Mouse (Mus musculus): ENCODE measurements around the gene Gm6169. TPM values are rescaled to one million over a fixed set of nuclear protein-coding genes. Genes with fewer than 3 reads are reported as not detected.

The Gm6169 gene
- polyA plus RNA-seq, 1 experiment: not detected

DNA sequence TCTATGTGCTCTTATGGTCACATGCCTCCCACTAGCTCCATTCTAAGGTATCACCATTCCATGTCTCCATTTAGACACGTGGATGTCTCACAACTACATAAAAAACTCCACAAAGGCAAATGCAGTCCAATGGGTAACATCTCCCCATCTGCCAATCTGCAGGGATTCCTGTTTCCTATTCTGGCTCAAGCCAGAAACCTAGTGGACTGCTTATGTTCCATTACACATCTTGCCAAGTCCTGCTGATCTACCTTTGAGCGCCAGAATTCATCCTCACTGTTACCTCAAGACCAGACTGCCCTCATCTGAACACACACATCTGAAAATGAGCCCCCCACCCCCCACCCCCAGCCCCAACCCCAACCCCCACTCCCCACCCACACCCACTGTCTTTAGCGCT lies 36.9 kb downstream of the Gm6169 start:
- Histone ChIP-seq H3K27me3 (ENCODE audit: control insufficient read depth) (no peaks in the 10 kb centered on the region), H3K9me3 (ENCODE audit: control insufficient read depth, low read length) (no peaks in the 10 kb centered on the region), H3K36me3 (ENCODE audit: control insufficient read depth) (no peaks in the 10 kb centered on the region; the same call in 1 of the 2 replicates), H3K4me1 (ENCODE audit: control insufficient read depth) (peaks cover 67% of the 10 kb centered on the region), H3K4me3 (replicated peaks) (no peak overlapping the region)
- TF ChIP-seq TAL1 (IDR thresholded peaks at IDR 0.05; ENCODE audit: low read length) (no peak), GATA1 (IDR thresholded peaks at IDR 0.05; ENCODE audit: low read length) (no peak)

- Histone ChIP-seq H3K4me3 (replicated peaks) (no peak overlapping the region), H3K36me3 (ENCODE audit: control insufficient read depth) (no peaks in the 10 kb centered on the region; the same call in 1 of the 2 replicates), H3K27me3 (ENCODE audit: control insufficient read depth) (no peaks in the 10 kb centered on the region), H3K9me3 (ENCODE audit: control insufficient read depth, low read length) (no peaks in the 10 kb centered on the region), H3K4me1 (ENCODE audit: control insufficient read depth) (peaks cover 51% of the 10 kb centered on the region)
- TF ChIP-seq TAL1 (IDR thresholded peaks at IDR 0.05; ENCODE audit: low read length) (no peak), GATA1 (IDR thresholded peaks at IDR 0.05; ENCODE audit: low read length) (no peak)
Measured at GRCm38 (mm10) chr13:97060331-97060730, 38.7 kb downstream of the Gm6169 start.

- Histone ChIP-seq H3K36me3 (ENCODE audit: control insufficient read depth) (no peaks in the 10 kb centered on the region; the same call in 1 of the 2 replicates), H3K27me3 (ENCODE audit: control insufficient read depth) (no peaks in the 10 kb centered on the region), H3K9me3 (ENCODE audit: control insufficient read depth, low read length) (no peaks in the 10 kb centered on the region), H3K4me1 (ENCODE audit: control insufficient read depth) (peaks cover 45% of the 10 kb centered on the region), H3K4me3 (replicated peaks) (no peak overlapping the region)
- no peak for TF ChIP-seq TAL1 (IDR thresholded peaks at IDR 0.05; ENCODE audit: low read length)
- TF ChIP-seq GATA1 (IDR thresholded peaks at IDR 0.05; ENCODE audit: low read length): no peak
Measured at GRCm38 (mm10) chr13:97059746-97060145, 39.3 kb downstream of the Gm6169 start.

- no peak for TF ChIP-seq GATA1 (IDR thresholded peaks at IDR 0.05; ENCODE audit: low read length)
- no peaks in the 10 kb centered on the region for H3K9me3 ChIP-seq (ENCODE audit: control insufficient read depth, low read length)
- no peak overlapping the region for H3K4me3 ChIP-seq (replicated peaks)
- peaks cover 2% of the 10 kb centered on the region; the same call in 1 of the 2 replicates for H3K27me3 ChIP-seq (ENCODE audit: control insufficient read depth)
- no peaks in the 10 kb centered on the region for H3K36me3 ChIP-seq (ENCODE audit: control insufficient read depth)
- peaks cover 28% of the 10 kb centered on the region for H3K4me1 ChIP-seq (ENCODE audit: control insufficient read depth)
Measured at GRCm38 (mm10) chr13:97057817-97058216, 41.2 kb downstream of the Gm6169 start.

DNA sequence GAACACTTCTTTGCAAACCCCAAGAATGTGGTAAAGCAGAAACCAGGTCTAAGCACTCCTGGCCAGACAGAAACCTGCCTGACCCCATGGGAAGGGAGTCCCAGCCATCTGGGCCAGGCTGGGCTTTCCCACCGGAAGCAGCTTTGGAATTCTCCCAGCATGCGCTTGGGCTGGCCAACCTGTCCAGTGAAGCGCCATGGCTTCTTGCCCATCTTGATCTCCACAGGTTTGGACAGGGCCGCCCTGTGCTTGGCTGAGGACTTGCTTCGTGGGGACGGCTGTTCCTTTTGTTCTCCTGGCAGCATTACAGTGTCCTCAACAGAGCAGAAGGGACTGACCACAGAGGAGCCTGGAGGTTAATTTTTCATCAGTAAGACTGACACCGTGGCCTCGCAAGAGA lies 45.2 kb downstream of the Gm6169 start:
- TF ChIP-seq GATA1 (IDR thresholded peaks at IDR 0.05; ENCODE audit: low read length): no peak
- TF ChIP-seq TAL1 (IDR thresholded peaks at IDR 0.05; ENCODE audit: low read length): no peak
- Histone ChIP-seq H3K4me3 (replicated peaks) (no peak overlapping the region), H3K9me3 (ENCODE audit: control insufficient read depth, low read length) (no peaks in the 10 kb centered on the region), H3K27me3 (ENCODE audit: control insufficient read depth) (peaks cover 2% of the 10 kb centered on the region; the same call in 1 of the 2 replicates), H3K36me3 (ENCODE audit: control insufficient read depth) (no peaks in the 10 kb centered on the region), H3K4me1 (ENCODE audit: control insufficient read depth) (peaks cover 13% of the 10 kb centered on the region)

- H3K4me3 ChIP-seq (replicated peaks): no peak overlapping the region
- no peaks in the 10 kb centered on the region for H3K9me3 ChIP-seq (ENCODE audit: control insufficient read depth, low read length)
- H3K36me3 ChIP-seq (ENCODE audit: control insufficient read depth): no peaks in the 10 kb centered on the region
- peaks cover 2% of the 10 kb centered on the region; the same call in 1 of the 2 replicates for H3K27me3 ChIP-seq (ENCODE audit: control insufficient read depth)
- H3K4me1 ChIP-seq (ENCODE audit: control insufficient read depth): peaks cover 9% of the 10 kb centered on the region
- TF ChIP-seq TAL1 (IDR thresholded peaks at IDR 0.05; ENCODE audit: low read length) (no peak), GATA1 (IDR thresholded peaks at IDR 0.05; ENCODE audit: low read length) (no peak)
Measured at GRCm38 (mm10) chr13:97052667-97053066, 46.4 kb downstream of the Gm6169 start.

DNA sequence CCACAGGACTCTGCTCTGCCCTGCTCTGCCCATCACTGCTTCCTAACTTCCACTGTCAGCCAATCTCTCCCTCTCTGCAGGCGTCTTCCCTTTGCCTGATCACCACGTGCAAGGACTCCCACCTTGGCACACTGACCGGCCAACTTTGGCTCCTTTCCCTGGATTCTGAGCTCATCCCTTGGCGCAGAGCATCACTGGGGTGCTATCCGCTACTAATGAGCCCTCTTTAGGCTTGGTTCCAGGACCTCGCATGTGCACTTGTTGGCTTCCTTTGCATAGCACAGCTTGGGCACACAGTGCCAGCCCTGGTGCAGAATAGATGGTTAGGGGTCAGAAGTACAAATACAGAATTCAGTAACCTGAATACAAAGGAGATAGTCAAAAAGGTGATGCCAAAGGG lies 47.9 kb downstream of the Gm6169 start:
- H3K4me3 ChIP-seq (replicated peaks): no peak overlapping the region
- no peaks in the 10 kb centered on the region for H3K36me3 ChIP-seq (ENCODE audit: control insufficient read depth)
- H3K4me1 ChIP-seq (ENCODE audit: control insufficient read depth): peaks cover 2% of the 10 kb centered on the region; the same call in 1 of the 2 replicates
- H3K9me3 ChIP-seq (ENCODE audit: control insufficient read depth, low read length): peaks cover 4% of the 10 kb centered on the region
- no peak for TF ChIP-seq GATA1 (IDR thresholded peaks at IDR 0.05; ENCODE audit: low read length)
- TF ChIP-seq TAL1 (IDR thresholded peaks at IDR 0.05; ENCODE audit: low read length): no peak
- H3K27me3 ChIP-seq (ENCODE audit: control insufficient read depth): peaks cover 2% of the 10 kb centered on the region; the same call in 1 of the 2 replicates

Other genes with a start within 250 kb of the Gm6169 start
- gene Gcnt4, start 174.5 kb downstream of the Gm6169 start, polyA plus RNA-seq (2012): not detected in 2 replicates
- gene 1700029F12Rik, start 64.9 kb downstream of the Gm6169 start, polyA plus RNA-seq (2012): not detected in 2 replicates
- 0.01 and 0.04 TPM in 2 replicates for gene Fam169a, start 32.0 kb downstream of the Gm6169 start, polyA plus RNA-seq (2012)
- 1.1 and 1.3 TPM in 2 replicates for gene Gfm2, start 38.7 kb upstream of the Gm6169 start, polyA plus RNA-seq (2012)
- 1.7 and 1.9 TPM in 2 replicates for gene Nsa2, start 38.7 kb upstream of the Gm6169 start, polyA plus RNA-seq (2012)
- 0.06 and 0.32 TPM in 2 replicates for gene Hexb, start 99.1 kb upstream of the Gm6169 start, polyA plus RNA-seq (2012)
- gene Enc1, start 141.9 kb upstream of the Gm6169 start, polyA plus RNA-seq (2012): 0.01 and 0.02 TPM in 2 replicates